Mouse (Mus musculus) liver, embryonic 11.5 days (tissue): ENCODE data around the gene Ikzf2. TPM values are rescaled to one million over a fixed set of nuclear protein-coding genes. Genes with fewer than 3 reads are reported as not detected.

Source experiments
- ATAC-seq: fragments of 200-750 bp; cut with Nextera tagmentation; replicated peaks from 2 replicates; pipeline ENCODE4 v1.8.0; 2017; ENCODE audit warnings: moderate number of reproducible peaks, mild to moderate bottlenecking, moderate TSS enrichment, moderate library complexity; ENCODE audit not compliant: low FRiP score
- DNase-seq: peaks from one replicate; pipeline ENCODE4 v3.0.0-alpha.2; 2017; ENCODE audit warnings: low spot score
- H3K27ac ChIP-seq: fragments of 300-500 bp; sonication (generic); 2 replicates; pipeline ENCODE4 v1.5.1; 2014; ENCODE audit warnings: mild to moderate bottlenecking, low read depth, low read length, control low read depth
- H3K27me3 ChIP-seq: fragments of 300-500 bp; sonication (generic); replicated peaks from 2 replicates; pipeline ENCODE4 v1.6.1; 2014; ENCODE audit warnings: low read length, mixed read lengths; ENCODE audit not compliant: control insufficient read depth, insufficient read depth
- H3K36me3 ChIP-seq: fragments of 300-500 bp; sonication (generic); 2 replicates; pipeline ENCODE4 v1.6.1; 2014; ENCODE audit warnings: mild to moderate bottlenecking, low read length, moderate library complexity, mixed read lengths; ENCODE audit not compliant: control insufficient read depth, insufficient read depth
- H3K4me1 ChIP-seq: fragments of 300-500 bp; sonication (generic); replicated peaks from 2 replicates; pipeline ENCODE4 v1.6.1; 2014; ENCODE audit warnings: low read length, mixed read lengths; ENCODE audit not compliant: control insufficient read depth, insufficient read depth
- H3K4me2 ChIP-seq: fragments of 300-500 bp; sonication (generic); 2 replicates; pipeline ENCODE4 v1.6.1; 2014; ENCODE audit warnings: mild to moderate bottlenecking, control low read depth, moderate library complexity
- H3K4me3 ChIP-seq: fragments of 300-500 bp; sonication (generic); 2 replicates; pipeline ENCODE4 v1.5.1; 2014; ENCODE audit warnings: low read depth, low read length, control low read depth
- H3K9ac ChIP-seq: fragments of 300-500 bp; sonication (generic); 2 replicates; pipeline ENCODE4 v1.6.1; 2014; ENCODE audit warnings: low read depth, low read length, control low read depth
- H3K9me3 ChIP-seq: fragments of 300-500 bp; sonication (generic); 2 replicates; pipeline ENCODE4 v1.6.1; 2016; ENCODE audit warnings: low read length, inconsistent platforms, mixed read lengths; ENCODE audit not compliant: control insufficient read depth
- WGBS: fragments of 180-500 bp; shearing (Covaris S2); extraction: QIAGEN DNeasy Blood & Tissue Kit; methylation state at CpG from one replicate; pipeline ENCODE4 v1.1.7; 2014; 5-methylcytosine and 5-hydroxymethylcytosine counted together
- polyA plus RNA-seq: library from polyadenylated mRNA; unstranded; fragments of >200 nt; fragmentation: Nextera tagmentation; extraction: Ambion mirVana; gene quantifications from 2 replicates; pipeline ENCODE4 v1.2.1, GENCODE M21; 2014

Ikzf2 gene
- polyA plus RNA-seq, 1 experiment from 2014 or later, result 3.5 TPM

DNA sequence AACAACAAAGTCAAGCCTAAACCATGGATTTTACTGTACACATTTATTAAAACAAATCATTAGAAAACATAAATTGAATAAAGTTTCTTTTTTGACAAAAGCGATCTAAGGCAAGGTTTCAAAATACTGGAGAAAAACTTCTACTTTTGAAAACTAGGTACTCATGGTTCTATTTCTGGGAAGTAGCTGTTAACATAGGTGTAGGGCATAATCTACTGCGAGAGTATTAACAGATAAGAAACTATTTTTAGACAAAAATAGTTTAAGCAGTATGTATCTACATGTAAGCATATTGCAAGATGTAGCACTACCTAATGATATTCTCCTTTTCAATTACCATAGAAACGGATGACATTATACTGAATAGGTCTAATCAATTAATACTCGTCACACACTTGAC lies 137.1 kb downstream of the Ikzf2 start:
- WGBS, result 79% methylated on average over 4 of the region's 4 CpGs
- Histone ChIP-seq H3K9ac (no peak overlapping the region), H3K27ac (no peak overlapping the region), H3K36me3 (no peaks in the 10 kb centered on the region), H3K27me3 (no peaks in the 10 kb centered on the region), H3K9me3 (no peaks in the 10 kb centered on the region), H3K4me3 (no peak overlapping the region), H3K4me2 (no peak overlapping the region), H3K4me1 (peaks cover 8% of the 10 kb centered on the region; the same call in 1 of the 2 replicates)
- no peak for DNase-seq
- no peak for ATAC-seq

DNA sequence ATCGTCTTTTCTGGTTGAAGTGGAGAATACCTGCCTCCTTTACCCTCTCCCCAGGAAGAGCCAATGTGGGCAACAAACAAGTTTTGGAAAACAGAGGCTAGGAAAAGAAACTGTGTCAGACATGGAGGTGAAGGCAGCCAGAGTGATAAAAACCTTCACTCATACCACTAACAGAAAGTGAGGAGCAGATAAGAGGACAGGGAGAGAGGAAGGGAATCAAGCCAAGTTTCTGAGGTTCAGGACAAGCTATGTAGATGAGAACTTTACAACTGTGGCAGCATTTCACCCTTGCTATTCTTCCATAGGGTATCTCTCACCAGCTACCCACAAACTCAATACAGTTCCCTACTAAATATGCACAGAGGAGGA lies 141.2 kb downstream of the Ikzf2 start:
- DNase-seq (no peak), ATAC-seq (peak; percentile 66)
- 83% methylated on average over 1 of the region's 1 CpGs for WGBS
- Histone ChIP-seq H3K9ac (no peak overlapping the region), H3K4me1 (peaks cover 18% of the 10 kb centered on the region), H3K4me2 (no peak overlapping the region), H3K9me3 (no peaks in the 10 kb centered on the region), H3K4me3 (no peak overlapping the region), H3K27ac (no peak overlapping the region), H3K27me3 (no peaks in the 10 kb centered on the region), H3K36me3 (no peaks in the 10 kb centered on the region)

GRCm38 (mm10) chr1:69545217-69545884 lies 141.7 kb downstream of the Ikzf2 start:
- peak; percentile 79 for ATAC-seq

DNA sequence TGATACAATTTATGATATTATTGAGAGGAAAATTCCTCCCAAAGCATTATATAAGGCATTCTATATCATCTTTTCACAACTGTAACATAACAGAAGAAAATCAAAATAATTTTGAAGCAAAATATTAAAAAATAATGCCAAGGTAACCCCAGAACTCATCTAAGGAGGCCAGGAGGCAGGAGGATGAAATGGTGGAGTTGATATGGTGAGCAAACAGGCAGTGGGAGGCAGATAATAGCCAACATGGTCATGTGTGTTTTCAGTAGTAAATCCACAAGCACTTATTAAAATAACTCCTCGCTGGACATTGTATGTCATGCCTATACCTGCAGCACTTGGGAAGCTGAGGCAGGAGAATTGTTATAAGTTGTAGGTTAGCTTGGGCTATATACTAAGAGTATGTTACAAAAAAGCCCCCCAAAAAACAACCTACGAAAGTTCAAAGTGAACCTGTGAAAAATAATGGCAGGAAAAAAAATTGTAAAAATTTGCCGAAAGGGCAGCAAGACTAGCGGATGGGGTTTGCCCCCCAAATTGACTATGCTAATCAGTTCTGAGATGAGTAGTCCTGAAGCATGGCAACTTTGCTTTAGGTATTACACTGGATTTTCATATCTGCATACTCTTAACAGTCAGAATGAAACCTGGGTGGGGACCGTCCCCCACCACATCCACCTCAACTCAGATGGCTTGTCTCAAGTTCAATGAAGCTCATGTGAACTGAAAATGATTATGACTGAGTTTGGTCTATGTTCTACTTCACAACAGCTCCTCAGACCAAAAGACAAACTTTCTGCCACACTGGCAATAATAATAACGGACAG lies 143.1 kb downstream of the Ikzf2 start:
- no peak overlapping the region for H3K4me2 ChIP-seq
- DNase-seq, result no peak
- H3K9me3 ChIP-seq, result no peaks in the 10 kb centered on the region
- H3K4me1 ChIP-seq, result peaks cover 18% of the 10 kb centered on the region
- no peak for ATAC-seq
- H3K27me3 ChIP-seq, result no peaks in the 10 kb centered on the region
- H3K27ac ChIP-seq, result no peak overlapping the region
- no peak overlapping the region for H3K9ac ChIP-seq
- no peaks in the 10 kb centered on the region for H3K36me3 ChIP-seq
- no peak overlapping the region for H3K4me3 ChIP-seq
- WGBS, result 91% methylated on average over 6 of the region's 6 CpGs

More at GRCm38 (mm10) chr1:69545217-69545884, 141.7 kb downstream of the Ikzf2 start:
- no peak overlapping the region for H3K9ac ChIP-seq
- peak overlapping the region; percentile 4; the same call in 1 of the 2 replicates for H3K4me2 ChIP-seq
- DNase-seq, result no peak
- no peaks in the 10 kb centered on the region for H3K27me3 ChIP-seq
- no peaks in the 10 kb centered on the region for H3K9me3 ChIP-seq
- 53% methylated on average over 8 of the region's 8 CpGs for WGBS
- H3K36me3 ChIP-seq, result no peaks in the 10 kb centered on the region
- no peak overlapping the region for H3K4me3 ChIP-seq
- H3K27ac ChIP-seq, result no peak overlapping the region
- H3K4me1 ChIP-seq, result peaks cover 18% of the 10 kb centered on the region

GRCm38 (mm10) chr1:69542546-69542945 lies 144.5 kb downstream of the Ikzf2 start:
- WGBS, result 74% methylated on average over 3 of the region's 3 CpGs
- Histone ChIP-seq H3K27ac (no peak overlapping the region; the same call in 1 of the 2 replicates), H3K9ac (no peak overlapping the region), H3K4me3 (no peak overlapping the region), H3K27me3 (no peaks in the 10 kb centered on the region), H3K9me3 (no peaks in the 10 kb centered on the region), H3K4me2 (no peak overlapping the region), H3K4me1 (peaks cover 15% of the 10 kb centered on the region), H3K36me3 (no peaks in the 10 kb centered on the region)
- DNase-seq (no peak), ATAC-seq (peak; percentile 71)

DNA sequence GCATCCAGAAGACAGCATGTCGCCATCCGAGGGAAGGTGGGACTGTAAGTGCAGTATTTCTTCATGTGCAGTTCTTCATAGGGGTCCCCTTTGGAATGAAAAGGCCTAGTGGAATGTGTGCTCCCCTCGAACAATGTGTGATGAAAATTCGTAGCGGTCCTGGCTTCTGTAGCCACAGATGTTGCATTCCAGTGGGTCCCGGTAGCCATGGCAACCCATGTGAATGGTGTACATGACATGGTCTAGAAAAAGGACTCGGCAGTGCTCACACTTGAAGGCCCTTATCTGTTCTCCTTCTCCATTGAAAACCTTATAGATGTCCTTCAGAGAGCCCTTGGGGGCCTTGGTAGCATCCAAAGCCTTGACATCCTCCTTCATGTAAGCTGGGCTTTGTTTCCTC lies 148.4 kb downstream of the Ikzf2 start:
- Histone ChIP-seq H3K4me2 (no peak overlapping the region), H3K9me3 (no peaks in the 10 kb centered on the region), H3K4me3 (no peak overlapping the region), H3K9ac (no peak overlapping the region), H3K4me1 (peaks cover 3% of the 10 kb centered on the region), H3K27ac (no peak overlapping the region), H3K36me3 (no peaks in the 10 kb centered on the region), H3K27me3 (no peaks in the 10 kb centered on the region)
- ATAC-seq, result no peak
- no peak for DNase-seq
- WGBS, result 88% methylated on average over 7 of the region's 7 CpGs

DNA sequence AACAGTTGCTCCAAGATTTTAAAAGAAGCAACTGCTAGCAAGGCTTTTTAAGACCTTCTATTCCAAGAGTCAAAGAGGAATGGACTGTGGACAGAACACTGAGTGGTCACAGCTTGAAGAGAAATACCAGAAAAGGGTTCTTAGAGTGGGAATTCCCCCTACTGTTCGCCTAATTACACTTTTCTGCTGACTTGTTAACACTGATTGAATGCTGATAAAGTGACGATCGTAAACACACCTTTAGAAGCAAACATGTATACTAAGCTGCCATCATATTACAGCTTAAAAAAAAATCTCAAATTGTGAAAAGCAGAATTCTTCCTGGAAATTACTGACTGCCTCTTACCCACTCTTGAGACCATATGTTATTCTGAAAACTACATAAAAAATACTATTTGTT lies 149.4 kb downstream of the Ikzf2 start:
- no peak overlapping the region for H3K27ac ChIP-seq
- no peak overlapping the region for H3K4me2 ChIP-seq
- DNase-seq (no peak), ATAC-seq (no peak)
- WGBS, result 63% methylated on average over 3 of the region's 3 CpGs
- H3K4me1 ChIP-seq, result peaks cover 3% of the 10 kb centered on the region
- H3K9me3 ChIP-seq, result no peaks in the 10 kb centered on the region
- H3K9ac ChIP-seq, result no peak overlapping the region
- no peak overlapping the region for H3K4me3 ChIP-seq
- no peaks in the 10 kb centered on the region for H3K27me3 ChIP-seq
- H3K36me3 ChIP-seq, result no peaks in the 10 kb centered on the region

DNA sequence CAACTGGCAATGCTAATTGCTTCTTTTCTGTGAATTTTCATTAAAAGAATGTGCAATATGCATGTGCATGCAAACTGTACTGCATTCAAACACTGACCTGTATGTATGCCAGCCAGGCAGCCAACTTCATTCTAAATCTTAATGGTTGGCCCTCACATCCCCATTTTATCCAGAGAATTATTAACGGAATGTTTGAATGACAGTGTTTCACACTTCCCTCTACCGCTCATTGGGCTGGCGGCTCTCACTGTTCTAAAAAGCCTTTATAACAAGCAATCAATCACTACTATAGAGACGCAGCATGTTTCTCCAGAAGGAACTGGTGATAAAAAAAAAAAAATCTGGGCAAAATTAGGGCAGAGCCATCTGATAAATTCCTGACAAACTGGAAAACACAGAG lies 151.5 kb downstream of the Ikzf2 start:
- H3K27me3 ChIP-seq, result no peaks in the 10 kb centered on the region
- no peaks in the 10 kb centered on the region for H3K9me3 ChIP-seq
- no peak overlapping the region for H3K9ac ChIP-seq
- ATAC-seq, result no peak
- no peaks in the 10 kb centered on the region for H3K4me1 ChIP-seq
- no peak overlapping the region for H3K4me2 ChIP-seq
- H3K4me3 ChIP-seq, result no peak overlapping the region
- no peak for DNase-seq
- H3K36me3 ChIP-seq, result no peaks in the 10 kb centered on the region
- H3K27ac ChIP-seq, result no peak overlapping the region
- 80% methylated on average over 4 of the region's 4 CpGs for WGBS

DNA sequence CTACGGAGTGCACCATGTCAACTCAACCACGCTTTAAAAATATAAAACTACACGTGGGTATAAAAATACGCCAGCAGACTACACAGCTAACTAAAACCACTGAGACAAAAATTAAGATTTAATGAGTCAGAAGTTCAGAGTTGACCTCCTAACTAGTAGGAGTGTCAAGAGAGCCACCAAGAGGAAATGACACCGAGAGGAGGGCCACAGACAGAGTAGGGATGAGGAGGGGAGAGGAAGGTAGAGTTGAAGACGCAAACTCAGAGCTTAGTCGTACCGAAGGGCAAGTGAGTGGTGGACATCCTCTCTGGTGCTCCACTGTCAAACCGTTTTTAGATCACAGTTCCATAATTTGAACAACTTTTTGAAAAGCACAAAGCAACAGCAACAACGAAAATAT lies 154.0 kb downstream of the Ikzf2 start:
- WGBS, result 82% methylated on average over 10 of the region's 10 CpGs
- no peak for ATAC-seq
- H3K4me1 ChIP-seq, result no peaks in the 10 kb centered on the region

More for the DNA sequence above, 154.0 kb downstream of the Ikzf2 start:
- no peak overlapping the region for H3K4me2 ChIP-seq
- no peaks in the 10 kb centered on the region for H3K36me3 ChIP-seq
- H3K27ac ChIP-seq, result no peak overlapping the region
- no peak overlapping the region for H3K4me3 ChIP-seq
- DNase-seq, result no peak
- H3K9me3 ChIP-seq, result no peaks in the 10 kb centered on the region
- H3K27me3 ChIP-seq, result no peaks in the 10 kb centered on the region
- no peak overlapping the region for H3K9ac ChIP-seq
